Mouse (Mus musculus): ENCODE data around the gene Fsip1.
"Not testable (repeated sequence)": the region's sequence is repeated elsewhere in the genome, so short reads cannot be mapped to it uniquely, and the experiment has no call there.

Gene Fsip1

DNA sequence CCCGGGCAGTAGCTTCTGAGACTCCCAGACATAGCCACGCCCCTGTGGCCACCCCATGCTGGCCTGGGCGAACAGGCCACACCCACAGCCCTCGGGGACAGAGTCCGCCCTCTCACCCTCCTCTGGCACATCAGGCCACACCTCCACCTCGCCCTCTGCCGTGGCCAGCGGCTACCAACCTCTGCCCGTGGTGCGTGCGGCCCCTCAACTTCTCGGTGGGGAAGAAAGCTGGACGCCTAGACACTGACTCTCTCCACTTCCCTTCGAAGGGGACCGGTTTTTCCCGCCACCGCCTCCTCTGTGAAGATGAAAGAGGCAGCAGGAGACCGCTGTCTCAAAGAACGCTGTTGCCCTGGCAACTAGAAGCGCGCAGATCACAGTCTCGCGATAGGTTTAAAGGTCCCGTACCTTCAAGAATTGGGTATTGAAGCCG lies at the start of gene Fsip1:
TSS of gene Fsip1 (minus strand) at position 346 of the 433 bp plus-strand sequence.
- peak; percentile 89 for DNase-seq (ENCODE audit: extremely low spot score)

- no peak for DNase-seq (ENCODE audit: extremely low spot score)
Measured at GRCm38 (mm10) chr2:118306522-118306895, 49.7 kb upstream of the Fsip1 start.

- DNase-seq (ENCODE audit: extremely low spot score), result no peak
Measured at GRCm38 (mm10) chr2:118305827-118306521, 49.2 kb upstream of the Fsip1 start.

DNA sequence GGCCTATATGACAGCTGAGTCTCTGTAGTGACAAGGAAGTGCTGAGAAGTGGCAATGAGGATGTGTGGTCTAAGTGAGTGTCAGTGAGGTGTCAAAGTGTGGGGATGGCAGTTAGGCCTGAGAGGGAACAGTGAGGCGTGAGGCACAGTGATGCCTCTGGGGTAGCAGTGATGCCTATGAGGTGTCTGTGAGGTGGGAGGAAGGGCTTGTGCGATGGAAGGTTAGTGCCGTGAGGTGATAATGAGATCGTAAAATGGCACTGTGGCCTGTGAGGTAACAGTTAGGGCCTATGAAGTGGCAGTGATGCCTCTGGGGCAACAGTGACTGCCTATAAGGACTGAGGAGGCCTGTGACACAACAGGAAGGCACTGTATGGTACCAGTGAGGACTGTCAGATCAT lies 46.7 kb upstream of the Fsip1 start:
- no peak for DNase-seq (ENCODE audit: extremely low spot score)

DNA sequence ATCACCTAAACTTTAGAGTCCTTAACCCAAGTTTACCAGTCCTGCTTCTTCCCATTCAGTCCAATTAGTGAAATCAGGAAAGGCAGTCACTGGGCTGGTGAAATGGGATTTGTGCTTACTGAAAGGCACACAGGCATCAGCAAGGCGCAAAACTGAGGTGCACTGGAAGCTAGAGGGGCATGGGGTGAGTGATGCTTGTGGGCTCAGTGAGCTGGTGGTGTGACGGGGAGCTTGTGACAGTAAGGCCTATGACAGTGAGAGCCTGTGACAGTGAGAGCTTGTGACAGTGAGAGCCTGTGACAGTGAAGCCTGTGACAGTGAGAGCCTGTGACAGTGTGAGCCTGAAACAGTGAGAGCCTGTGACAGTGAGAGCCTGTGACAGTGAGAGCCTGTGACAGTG lies 44.9 kb upstream of the Fsip1 start:
- DNase-seq (ENCODE audit: extremely low spot score), result no peak

- no peak for DNase-seq (ENCODE audit: extremely low spot score)
Measured at GRCm38 (mm10) chr2:118301041-118301545, 44.3 kb upstream of the Fsip1 start.

GRCm38 (mm10) chr2:118299981-118300380 lies 43.2 kb upstream of the Fsip1 start:
- no peak for DNase-seq (ENCODE audit: extremely low spot score)

DNA sequence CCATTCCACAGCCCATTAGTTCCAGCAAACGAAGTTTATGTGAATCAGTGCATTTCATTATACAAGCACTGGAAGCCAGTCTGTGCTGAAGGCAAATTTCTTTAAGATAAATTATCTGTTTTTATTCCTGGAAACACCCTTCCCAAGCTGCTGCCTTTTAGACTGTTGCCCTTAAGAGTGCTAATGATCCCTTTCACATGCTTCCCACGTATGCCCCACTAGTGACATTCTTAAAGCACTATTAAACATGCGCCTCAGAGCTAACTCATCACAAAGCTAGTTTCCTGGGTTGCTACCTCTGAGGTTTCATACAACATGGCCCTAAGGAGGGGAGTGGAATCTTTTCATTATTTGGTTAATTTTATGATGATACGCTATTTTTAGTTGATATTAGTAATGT lies 41.8 kb upstream of the Fsip1 start:
- no peak for DNase-seq (ENCODE audit: extremely low spot score)

DNA sequence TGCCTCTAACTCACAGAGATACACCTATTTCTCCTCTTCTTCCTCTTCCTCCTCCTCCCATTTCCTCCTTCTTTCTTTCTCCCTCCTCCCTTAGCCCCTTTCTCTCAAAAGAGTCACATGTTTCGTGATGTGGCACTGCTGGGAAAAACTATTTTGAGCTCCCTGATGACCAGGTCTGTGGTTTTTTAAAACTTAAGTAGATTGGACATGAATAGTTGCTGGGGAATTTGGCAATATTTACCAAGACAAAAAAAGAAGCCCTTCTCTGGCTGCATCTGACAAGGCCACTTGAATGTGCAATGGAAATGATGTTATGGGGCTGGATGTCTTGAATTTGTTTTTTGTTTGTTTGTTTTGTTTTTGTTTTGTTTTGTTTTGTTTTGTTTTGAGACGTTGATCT lies 41.2 kb upstream of the Fsip1 start:
- DNase-seq (ENCODE audit: extremely low spot score), result no peak

GRCm38 (mm10) chr2:118295505-118295904 lies 38.7 kb upstream of the Fsip1 start:
- DNase-seq (ENCODE audit: extremely low spot score), result no peak

- DNase-seq (ENCODE audit: extremely low spot score), result no peak
Measured at GRCm38 (mm10) chr2:118293583-118293982, 36.8 kb upstream of the Fsip1 start.

- not testable (repeated sequence) for DNase-seq (ENCODE audit: extremely low spot score)
Measured at GRCm38 (mm10) chr2:118289066-118289460, 32.3 kb upstream of the Fsip1 start.

GRCm38 (mm10) chr2:118288326-118289065 lies 31.7 kb upstream of the Fsip1 start:
- DNase-seq (ENCODE audit: extremely low spot score), result no peak

- DNase-seq (ENCODE audit: extremely low spot score), result no peak
Measured at GRCm38 (mm10) chr2:118287678-118288077, 30.9 kb upstream of the Fsip1 start.

DNA sequence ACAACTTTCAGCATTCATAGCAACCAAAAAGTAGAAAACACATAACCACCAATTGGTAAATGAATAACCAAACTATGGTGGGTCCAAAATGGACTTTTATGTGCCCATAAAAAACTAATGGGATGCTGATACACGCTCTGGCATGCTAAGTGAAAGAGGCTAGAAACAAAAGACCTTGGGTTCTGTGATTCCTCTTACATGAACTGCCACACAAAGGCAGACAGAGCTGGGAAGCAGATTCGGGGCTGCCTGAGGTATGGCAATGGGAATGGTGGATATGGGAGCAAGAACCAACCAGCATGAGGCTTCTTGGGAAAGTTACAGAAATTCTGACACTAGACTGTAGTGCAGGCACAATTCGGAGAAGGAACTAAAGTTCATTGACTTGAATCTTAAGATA lies 25.7 kb upstream of the Fsip1 start:
- DNase-seq (ENCODE audit: extremely low spot score), result no peak

DNA sequence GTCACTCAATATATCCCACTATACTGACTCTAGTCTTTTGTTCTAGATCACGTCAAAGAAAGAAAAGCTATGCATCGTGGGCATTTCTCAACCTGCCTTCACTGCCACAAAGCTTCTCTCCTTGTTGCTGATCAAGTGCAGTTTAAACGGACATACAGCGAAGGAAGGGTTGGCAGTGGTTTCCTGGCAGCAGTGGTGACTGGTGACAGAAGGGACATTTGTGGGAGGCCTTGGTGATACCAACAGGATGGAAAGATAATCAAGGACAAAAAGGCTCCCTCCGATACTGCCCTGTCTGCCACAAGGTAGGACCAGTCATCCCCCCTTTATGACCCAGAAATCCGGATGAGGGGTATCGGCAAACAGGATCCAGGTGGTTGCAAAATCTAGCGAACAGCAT lies 21.5 kb upstream of the Fsip1 start:
- no peak for DNase-seq (ENCODE audit: extremely low spot score)

DNA sequence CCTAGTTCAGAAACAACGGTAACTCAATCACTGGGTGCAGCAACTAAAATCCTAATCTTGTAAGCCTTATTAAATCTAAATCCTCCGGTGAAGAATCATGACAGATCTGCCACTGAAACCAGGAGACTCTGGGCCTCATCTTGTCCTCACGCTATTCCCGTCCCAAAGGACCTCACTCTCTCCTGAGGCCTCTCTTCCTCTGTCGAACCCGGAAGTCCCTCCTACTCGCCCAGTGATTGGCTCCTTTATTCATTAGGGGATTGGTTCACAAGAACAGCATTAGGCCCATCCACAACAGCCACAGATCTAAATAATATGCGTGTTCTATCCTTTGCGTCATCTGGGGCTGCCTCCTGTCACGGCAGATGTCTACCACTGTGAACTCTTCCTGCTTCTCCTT lies 14.8 kb upstream of the Fsip1 start:
- DNase-seq (ENCODE audit: extremely low spot score), result no peak

DNA sequence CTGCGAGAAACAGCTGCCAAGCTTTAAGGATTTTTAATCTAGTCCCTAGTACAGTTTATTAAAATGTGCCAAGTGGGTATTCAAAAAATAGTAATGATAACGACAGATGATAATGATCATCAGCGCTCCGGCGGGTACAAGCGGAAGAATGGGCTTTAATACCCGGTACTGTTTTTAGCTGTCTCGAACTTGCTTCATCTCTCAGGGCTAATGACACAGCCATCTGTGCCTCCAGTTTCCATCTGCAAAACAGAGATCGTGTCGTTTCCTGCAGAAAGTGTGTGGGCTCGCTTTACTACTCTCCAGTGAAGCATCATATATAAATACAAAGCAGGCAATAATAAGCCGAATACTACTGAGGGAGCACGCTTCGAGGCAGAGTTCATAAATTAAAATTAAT lies 13.4 kb upstream of the Fsip1 start:
- DNase-seq (ENCODE audit: extremely low spot score), result no peak

DNA sequence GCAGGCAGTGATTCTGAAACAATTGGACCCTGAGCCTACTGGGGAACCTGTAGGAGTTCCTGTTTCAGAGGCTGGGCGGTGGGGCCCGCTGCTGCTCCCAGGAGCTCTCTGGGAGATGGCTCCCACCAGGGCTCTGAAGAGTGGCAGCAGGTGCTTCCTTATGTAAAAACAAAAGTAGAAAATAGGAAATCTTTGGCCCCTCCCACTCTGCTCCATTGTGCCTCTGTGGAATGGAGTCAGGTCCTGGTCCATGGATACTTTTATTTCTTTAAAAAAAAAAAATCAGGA lies 7.1 kb upstream of the Fsip1 start:
- DNase-seq (ENCODE audit: extremely low spot score), result no peak

- peak; percentile 71 for DNase-seq (ENCODE audit: extremely low spot score)
Measured at GRCm38 (mm10) chr2:118263151-118263913, 6.6 kb upstream of the Fsip1 start.

DNA sequence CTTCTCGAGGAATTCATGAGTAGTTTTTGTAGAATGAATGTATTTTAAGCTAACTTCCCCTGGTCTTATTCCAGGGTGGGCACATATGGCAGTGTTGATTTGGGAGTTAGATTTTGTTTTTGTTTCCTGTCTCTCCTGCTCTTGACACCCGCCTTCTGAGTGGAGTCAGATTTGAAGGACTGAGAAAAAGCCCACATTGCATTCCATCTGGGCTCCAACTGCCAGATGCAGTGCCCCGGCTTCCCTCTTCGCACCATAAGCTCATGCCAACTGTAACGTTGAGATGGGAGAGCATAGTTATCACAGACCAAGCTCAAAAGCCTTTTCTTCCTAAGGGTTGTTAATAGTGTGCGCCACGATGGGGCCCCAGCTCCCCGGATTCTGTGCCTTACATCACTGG lies 5.9 kb upstream of the Fsip1 start:
- DNase-seq (ENCODE audit: extremely low spot score), result no peak

GRCm38 (mm10) chr2:118259746-118260145 lies 3.0 kb upstream of the Fsip1 start:
- no peak for DNase-seq (ENCODE audit: extremely low spot score)

DNA sequence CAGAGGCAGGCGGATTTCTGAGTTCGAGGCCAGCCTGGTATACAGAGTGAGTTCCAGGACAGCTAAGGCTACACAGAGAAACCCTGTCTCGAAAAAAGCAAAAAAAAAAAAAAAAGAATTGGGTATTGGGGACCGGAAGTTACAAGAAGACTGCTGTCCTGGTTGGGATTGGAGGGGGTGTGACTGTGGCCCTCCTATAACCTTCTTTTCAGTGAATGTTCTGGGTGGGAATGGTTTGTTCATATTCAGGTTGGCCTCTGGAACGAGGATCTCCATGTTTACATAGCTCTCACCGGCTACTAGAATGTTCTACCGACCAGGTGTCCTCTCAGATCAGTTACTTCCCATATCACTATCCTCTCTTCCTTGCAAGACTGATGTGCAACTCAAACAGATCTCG lies 328 bp upstream of the Fsip1 start:
- DNase-seq (ENCODE audit: extremely low spot score), result no peak
